Mouse (Mus musculus) limb, embryonic 14.5 days (tissue): Measurements from ENCODE around the gene Nabp1. TPM values are rescaled to one million over a fixed set of nuclear protein-coding genes. Genes with fewer than 3 reads are reported as not detected.
"Not testable (repeated sequence)": the region's sequence is repeated elsewhere in the genome, so short reads cannot be mapped to it uniquely, and the experiment has no call there.

Experiments used
- ATAC-seq: fragments of 200-750 bp; cut with Nextera tagmentation; 2 replicates; pipeline ENCODE4 v1.8.0; 2017; ENCODE audit warnings: low read depth, moderate number of reproducible peaks, moderate TSS enrichment; ENCODE audit not compliant: low FRiP score
- DNase-seq: peaks from one replicate; pipeline ENCODE4 v3.0.0-alpha.2; 2015; ENCODE audit warnings: low spot score
- H3K27ac ChIP-seq: fragments of 300-500 bp; sonication (generic); replicated peaks from 2 replicates; pipeline ENCODE4 v1.5.1; 2014; ENCODE audit warnings: low read depth, mild to moderate bottlenecking, low read length, moderate library complexity, mixed read lengths
- H3K27me3 ChIP-seq: fragments of 300-500 bp; sonication (generic); 2 replicates; pipeline ENCODE4 v1.6.1; 2014; ENCODE audit warnings: low read length, mixed read lengths; ENCODE audit not compliant: control insufficient read depth, insufficient read depth
- H3K36me3 ChIP-seq: fragments of 300-500 bp; sonication (generic); 2 replicates; pipeline ENCODE4 v1.6.1; 2014; ENCODE audit warnings: mild to moderate bottlenecking, low read length, moderate library complexity, mixed read lengths; ENCODE audit not compliant: control insufficient read depth, insufficient read depth
- H3K4me1 ChIP-seq: fragments of 300-500 bp; sonication (generic); 2 replicates; pipeline ENCODE4 v1.6.1; 2014; ENCODE audit warnings: antibody characterized with exemption, low read length, mixed read lengths; ENCODE audit not compliant: control insufficient read depth, insufficient read depth
- H3K4me2 ChIP-seq: fragments of 300-500 bp; sonication (generic); replicated peaks from 2 replicates; pipeline ENCODE4 v1.6.1; 2014; ENCODE audit warnings: low read depth, mild to moderate bottlenecking, low read length, moderate library complexity; ENCODE audit not compliant: severe bottlenecking
- H3K4me3 ChIP-seq: fragments of 300-500 bp; sonication (generic); replicated peaks from 2 replicates; pipeline ENCODE4 v1.5.1; 2014; ENCODE audit warnings: low read length
- H3K9ac ChIP-seq: fragments of 300-500 bp; sonication (generic); 2 replicates; pipeline ENCODE4 v1.6.1; 2014; ENCODE audit warnings: mild to moderate bottlenecking, low read depth, low read length, moderate library complexity; ENCODE audit not compliant: severe bottlenecking
- H3K9me3 ChIP-seq: fragments of 300-500 bp; sonication (generic); 2 replicates; pipeline ENCODE4 v1.6.1; 2016; ENCODE audit warnings: low read length; ENCODE audit not compliant: control insufficient read depth
- POLR2A ChIP-seq: fragments of 200-500 bp; IDR thresholded peaks from 2 replicates; pipeline ENCODE4 v1.8.0; 2012; ENCODE audit warnings: inconsistent platforms, mild to moderate bottlenecking, moderate library complexity, borderline replicate concordance; ENCODE audit not compliant: insufficient read depth, insufficient read length; ENCODE audit errors: extremely low read depth
- WGBS: fragments of 180-500 bp; shearing (Covaris S2); extraction: QIAGEN DNeasy Blood & Tissue Kit; methylation state at CpG from one replicate; pipeline ENCODE4 v1.1.7; 2014; 5-methylcytosine and 5-hydroxymethylcytosine counted together
- polyA plus RNA-seq, 2 experiments: library from polyadenylated mRNA; depleted of rRNA in 1 of 2; stranded (reverse) in 1 of 2; unstranded in 1 of 2; fragments of >200 nt; fragmentation: Nextera tagmentation in 1 of 2; extraction: Ambion mirVana in 1 of 2; gene quantifications; 2 replicates each; pipeline versions ENCODE4 v1.2.1 to v1.2.3; 2012 to 2014

Nabp1 gene
- polyA plus RNA-seq, 2 experiments = 7.0 to 8.6 TPM

DNA sequence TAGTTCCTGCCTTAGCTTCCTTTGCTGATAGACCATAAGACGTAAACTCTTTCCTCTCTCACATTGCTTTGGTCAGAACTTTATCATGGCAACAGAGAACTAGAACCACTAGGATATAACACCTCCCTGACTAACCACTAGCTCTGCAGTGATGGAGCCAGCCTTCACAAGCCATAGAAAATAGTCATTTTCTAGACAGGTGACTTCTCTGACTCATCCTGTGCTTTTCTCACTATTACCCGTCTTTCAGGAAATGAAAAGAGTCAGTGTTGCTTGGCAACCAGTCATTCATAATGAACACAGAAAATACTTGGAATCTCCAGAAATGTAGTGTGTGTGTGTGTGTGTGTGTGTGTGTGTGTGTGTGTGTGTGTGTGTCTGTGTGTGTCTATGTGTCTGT is 29.4 kb downstream of the Nabp1 start:
- DNase-seq (no peak), ATAC-seq (no peak)
- TF ChIP-seq POLR2A = no peak
- H3K4me2 ChIP-seq = no peak overlapping the region
- H3K9me3 ChIP-seq = no peaks in the 10 kb centered on the region
- no peak overlapping the region for H3K27ac ChIP-seq
- WGBS = 65% methylated on average over 2 of the region's 2 CpGs
- H3K4me3 ChIP-seq = no peak overlapping the region
- peaks cover 6% of the 10 kb centered on the region for H3K4me1 ChIP-seq
- H3K27me3 ChIP-seq = no peaks in the 10 kb centered on the region
- H3K9ac ChIP-seq = no peak overlapping the region
- H3K36me3 ChIP-seq = no peaks in the 10 kb centered on the region

DNA sequence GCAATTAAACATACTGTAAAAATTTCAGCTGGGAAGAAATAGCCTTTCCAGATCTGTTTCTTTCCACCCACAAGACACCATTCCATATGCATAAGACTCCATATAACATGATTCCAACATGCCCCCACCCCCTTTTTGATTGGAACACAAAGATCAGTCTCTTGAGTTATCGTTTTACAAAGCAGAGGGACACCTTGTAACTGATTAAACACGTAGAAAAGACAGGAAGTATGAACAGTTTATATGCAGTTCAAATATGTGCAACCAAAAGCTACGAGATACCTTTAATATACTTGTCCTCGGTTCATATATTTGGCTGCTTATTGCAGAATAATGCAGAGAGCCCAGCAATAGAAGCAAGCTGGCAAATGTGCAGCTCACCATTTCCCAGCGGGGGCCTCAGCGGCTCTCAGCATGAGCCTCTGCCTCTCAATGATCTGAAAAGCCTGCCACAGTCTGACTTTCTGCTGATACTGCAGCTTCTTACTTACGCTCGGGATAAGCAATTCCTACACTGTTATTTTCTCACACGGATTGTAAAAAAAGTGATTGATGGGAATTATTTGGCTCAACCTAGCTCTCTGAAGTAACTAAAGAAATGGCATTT is 32.3 kb downstream of the Nabp1 start:
- Histone ChIP-seq H3K27ac (0 out of 2 replicates have a peak overlapping the region, but pooled peaks have one; percentile 39), H3K4me2 (0 out of 2 replicates have a peak overlapping the region, but pooled peaks have one; percentile 16), H3K4me1 (peaks cover 6% of the 10 kb centered on the region), H3K9ac (no peak overlapping the region; the same call in 1 of the 2 replicates), H3K4me3 (no peak overlapping the region), H3K36me3 (no peaks in the 10 kb centered on the region), H3K9me3 (no peaks in the 10 kb centered on the region), H3K27me3 (no peaks in the 10 kb centered on the region)
- peak; percentile 71 for DNase-seq
- 16% methylated on average over 9 of the region's 9 CpGs for WGBS
- TF ChIP-seq POLR2A = no peak
- peak; percentile 72; the same call in 1 of the 2 replicates for ATAC-seq

DNA sequence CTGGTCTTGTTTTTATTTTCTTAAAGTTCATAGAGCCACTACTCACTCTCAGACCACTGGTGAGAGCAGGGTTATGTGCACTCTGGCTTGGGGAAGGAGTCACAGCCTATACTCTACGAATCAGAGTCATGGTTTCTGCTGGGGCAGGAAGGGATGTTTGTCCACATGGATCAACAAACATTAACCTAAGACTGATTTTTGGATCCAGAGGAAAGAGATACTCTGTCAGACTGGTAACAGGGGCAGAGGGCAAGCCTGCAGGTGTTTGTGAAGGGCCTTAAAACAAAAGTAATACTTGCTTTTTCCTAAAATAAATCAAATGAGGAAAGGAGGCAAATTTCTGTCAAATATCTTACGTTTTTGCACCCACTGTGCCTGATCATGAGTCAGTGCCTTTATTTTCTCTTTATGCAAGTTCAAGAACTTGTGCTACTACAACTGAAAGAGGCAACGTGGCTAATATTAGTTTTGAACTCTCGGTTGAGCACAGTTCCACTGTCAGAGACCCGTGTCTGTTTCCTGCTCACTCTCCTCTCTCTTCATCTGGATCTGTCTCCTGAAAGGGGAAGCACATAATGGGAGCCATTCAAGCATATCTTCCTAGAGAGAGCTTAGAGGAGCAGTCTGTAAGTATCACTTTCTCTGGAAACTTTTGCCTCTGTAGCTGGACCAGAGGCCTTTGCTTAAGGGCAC is 32.9 kb downstream of the Nabp1 start:
- Histone ChIP-seq H3K36me3 (no peaks in the 10 kb centered on the region), H3K27me3 (no peaks in the 10 kb centered on the region), H3K4me3 (no peak overlapping the region), H3K4me1 (peaks cover 6% of the 10 kb centered on the region), H3K9me3 (no peaks in the 10 kb centered on the region), H3K9ac (no peak overlapping the region), H3K27ac (0 out of 2 replicates have a peak overlapping the region, but pooled peaks have one; percentile 39), H3K4me2 (0 out of 2 replicates have a peak overlapping the region, but pooled peaks have one; percentile 16)
- no peak for TF ChIP-seq POLR2A
- DNase-seq (no peak), ATAC-seq (no peak; the same call in 1 of the 2 replicates)
- WGBS = 65% methylated on average over 5 of the region's 5 CpGs

DNA sequence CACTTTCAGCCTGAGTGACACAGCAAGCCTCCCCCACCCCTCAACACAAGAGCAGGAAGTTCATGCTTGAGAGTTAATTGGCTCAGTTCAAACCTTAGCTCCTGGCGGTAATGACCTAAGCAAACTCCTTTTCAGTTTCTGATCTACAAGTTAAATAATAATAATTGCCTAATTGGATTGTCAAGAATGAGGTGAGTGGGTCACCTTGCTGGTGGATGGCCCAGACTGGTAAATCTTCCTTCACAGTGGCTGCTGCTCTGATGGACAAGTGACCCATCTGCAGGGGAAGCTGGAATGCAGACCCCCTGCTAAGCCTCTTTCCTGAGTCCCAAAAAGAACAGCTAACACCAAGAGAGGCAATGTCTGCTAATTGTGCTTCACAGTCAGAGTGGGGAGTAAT is 48.5 kb downstream of the Nabp1 start:
- DNase-seq (no peak), ATAC-seq (no peak)
- Histone ChIP-seq H3K27me3 (no peaks in the 10 kb centered on the region), H3K4me3 (no peak overlapping the region), H3K27ac (no peak overlapping the region), H3K9ac (no peak overlapping the region), H3K36me3 (no peaks in the 10 kb centered on the region), H3K9me3 (no peaks in the 10 kb centered on the region), H3K4me2 (no peak overlapping the region), H3K4me1 (no peaks in the 10 kb centered on the region)
- no peak for TF ChIP-seq POLR2A
- 14% methylated on average over 1 of the region's 1 CpGs for WGBS

DNA sequence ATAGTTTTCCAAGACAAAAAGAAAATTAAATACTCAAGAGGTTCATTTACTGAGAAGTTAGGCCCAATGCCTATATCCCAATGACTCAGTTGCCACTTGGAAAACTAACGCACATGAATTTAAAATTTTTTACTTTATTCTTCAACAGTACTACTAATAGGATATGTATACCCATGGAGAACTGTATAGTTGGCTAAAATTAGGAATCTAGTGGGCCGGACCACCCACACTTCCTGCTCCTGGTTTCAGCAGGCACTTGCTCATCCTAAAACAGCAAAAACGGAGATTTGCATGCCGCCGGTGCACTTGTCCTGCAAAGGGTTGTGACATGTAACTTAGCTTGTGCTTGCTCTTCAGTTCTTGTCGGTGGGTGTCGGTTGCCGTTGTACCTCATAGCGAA is 51.9 kb downstream of the Nabp1 start:
- Histone ChIP-seq H3K9ac (no peak overlapping the region), H3K4me1 (no peaks in the 10 kb centered on the region), H3K4me2 (no peak overlapping the region), H3K4me3 (no peak overlapping the region), H3K27ac (no peak overlapping the region), H3K27me3 (no peaks in the 10 kb centered on the region), H3K36me3 (no peaks in the 10 kb centered on the region), H3K9me3 (no peaks in the 10 kb centered on the region)
- DNase-seq (no peak), ATAC-seq (no peak)
- 95% methylated on average over 9 of the region's 9 CpGs for WGBS
- no peak for TF ChIP-seq POLR2A

DNA sequence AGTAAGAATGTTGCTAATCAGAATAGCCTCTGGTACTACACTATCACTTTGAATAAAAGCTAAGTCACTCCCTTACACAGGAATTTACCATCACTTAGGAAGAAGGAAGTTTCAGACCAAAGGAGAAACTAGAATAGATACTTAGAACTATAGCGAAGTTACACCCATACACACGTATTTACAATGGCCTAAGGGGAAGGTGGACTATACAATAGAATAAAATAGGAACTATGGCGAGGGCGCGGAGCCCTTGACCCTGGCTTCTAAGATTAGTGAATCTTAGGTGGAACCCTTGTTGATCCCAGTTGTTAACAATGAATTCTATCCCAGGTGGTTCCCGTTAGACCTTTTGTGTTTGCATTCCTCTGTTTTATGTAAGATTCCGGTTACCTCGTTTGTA is 57.2 kb downstream of the Nabp1 start:
- not testable (repeated sequence) for H3K27ac ChIP-seq, H3K4me1 ChIP-seq, H3K4me3 ChIP-seq, H3K9me3 ChIP-seq, H3K9ac ChIP-seq, DNase-seq, H3K36me3 ChIP-seq, ATAC-seq, H3K4me2 ChIP-seq, H3K27me3 ChIP-seq
- WGBS = 78% methylated on average over 8 of the region's 8 CpGs
